Mouse (Mus musculus) cerebellum, adult (tissue): ENCODE measurements at regions not wholly inside any gene's neighbourhood (a gene's known extent, or its start where the extent isn't known, plus 50 kb on each side); places are given as distances from the start of the nearest gene placed in this dataset.

Source experiments
- ATAC-seq: cut with Nextera tagmentation; 2 replicates; pipeline ENCODE4 v1.9.2; 2017; ENCODE audit warnings: mild to moderate bottlenecking, moderate library complexity, mixed read lengths; ENCODE audit not compliant: insufficient number of reproducible peaks, low FRiP score, low TSS enrichment

GRCm38 (mm10) chr15:67767624-67768023 lies 1266.9 kb upstream of the Lrrc6 start:
- ATAC-seq: no peak

GRCm38 (mm10) chr15:67759221-67759620 lies 1258.5 kb upstream of the Lrrc6 start:
- ATAC-seq: no peak

GRCm38 (mm10) chr15:67750582-67750981 lies 1249.9 kb upstream of the Lrrc6 start:
- ATAC-seq: no peak

- no peak for ATAC-seq
These were observed 1242.6 kb upstream of the Lrrc6 start for GRCm38 (mm10) chr15:67743332-67743731.

- no peak for ATAC-seq
These were observed 1232.3 kb upstream of the Lrrc6 start for GRCm38 (mm10) chr15:67732988-67733387.

GRCm38 (mm10) chr15:67729492-67729891 lies 1228.8 kb upstream of the Lrrc6 start:
- ATAC-seq: no peak

GRCm38 (mm10) chr15:67725239-67725638 lies 1224.5 kb upstream of the Lrrc6 start:
- ATAC-seq: no peak

- ATAC-seq: no peak
These were observed 1213.5 kb upstream of the Lrrc6 start for GRCm38 (mm10) chr15:67714203-67714602.

- no peak for ATAC-seq
These were observed 1185.4 kb upstream of the Lrrc6 start for GRCm38 (mm10) chr15:67686140-67686539.

GRCm38 (mm10) chr15:67673276-67673675 lies 1172.6 kb upstream of the Lrrc6 start:
- ATAC-seq: no peak

GRCm38 (mm10) chr15:67636155-67636554 lies 1135.4 kb upstream of the Lrrc6 start:
- ATAC-seq: no peak

GRCm38 (mm10) chr15:67626704-67627287 lies 1126.1 kb upstream of the Lrrc6 start:
- ATAC-seq: no peak

- ATAC-seq: no peak
These were observed 1111.2 kb upstream of the Lrrc6 start for GRCm38 (mm10) chr15:67611896-67612295.

GRCm38 (mm10) chr15:67598426-67598825 lies 1097.7 kb upstream of the Lrrc6 start:
- ATAC-seq: no peak

GRCm38 (mm10) chr15:67576581-67576980 lies 1075.9 kb upstream of the Lrrc6 start:
- no peak for ATAC-seq

GRCm38 (mm10) chr15:67571614-67572013 lies 1070.9 kb upstream of the Lrrc6 start:
- ATAC-seq: no peak

- no peak for ATAC-seq
These were observed 1056.6 kb upstream of the Lrrc6 start for GRCm38 (mm10) chr15:67557304-67557703.

- no peak for ATAC-seq
These were observed 1051.2 kb upstream of the Lrrc6 start for GRCm38 (mm10) chr15:67551911-67552310.

GRCm38 (mm10) chr15:67546896-67547400 lies 1046.2 kb upstream of the Lrrc6 start:
- ATAC-seq: no peak

- ATAC-seq: no peak
These were observed 1045.0 kb upstream of the Lrrc6 start for GRCm38 (mm10) chr15:67545745-67546144.

GRCm38 (mm10) chr15:67513722-67514121 lies 1013.0 kb upstream of the Lrrc6 start:
- ATAC-seq: no peak

GRCm38 (mm10) chr15:67495001-67495658 lies 994.4 kb upstream of the Lrrc6 start:
- no peak for ATAC-seq
